Mouse (Mus musculus) MEL (cell line): ENCODE data around the gene Abca17. TPM values are rescaled to one million over a fixed set of nuclear protein-coding genes. Genes with fewer than 3 reads are reported as not detected.

ENCODE experiments used
- DNase-seq: peaks from one replicate; pipeline ENCODE4 v3.0.0; 2011; ENCODE audit warnings: low read depth, low spot score
- H3K27ac ChIP-seq: 2 replicates; pipeline ENCODE4 v1.5.1; 2012; ENCODE audit warnings: low read depth, mild to moderate bottlenecking, control low read depth, low read length, moderate library complexity; ENCODE audit not compliant: control insufficient read depth
- H3K27me3 ChIP-seq, 2 experiments: fragments of 150-350 bp in 1 of 2; sonication (generic) in 1 of 2; 2 replicates each; pipeline ENCODE4 v1.6.1; 2012; ENCODE audit warnings: low read length in 2 of 2, mild to moderate bottlenecking in 2 of 2, improper control_type of control experiment in 1 of 2, moderate library complexity in 1 of 2; ENCODE audit not compliant: insufficient read depth in 2 of 2, control insufficient read depth in 1 of 2
- H3K36me3 ChIP-seq, 2 experiments: 2 replicates each; pipeline ENCODE4 v1.6.1; 2012 to 2014; ENCODE audit warnings: low read length in 2 of 2, improper control_type of control experiment in 1 of 2, inconsistent platforms in 1 of 2, mild to moderate bottlenecking in 1 of 2; ENCODE audit not compliant: insufficient read depth in 2 of 2, control insufficient read depth in 1 of 2
- H3K4me1 ChIP-seq, 2 experiments: fragments of 150-350 bp in 1 of 2; sonication (generic) in 1 of 2; 2 replicates each; pipeline ENCODE4 v1.6.1; 2012; ENCODE audit warnings: low read length in 2 of 2, improper control_type of control experiment in 1 of 2, mild to moderate bottlenecking in 1 of 2; ENCODE audit not compliant: insufficient read depth in 2 of 2, control insufficient read depth in 1 of 2
- H3K4me3 ChIP-seq, 2 experiments: fragments of 150-350 bp in 1 of 2; sonication (generic) in 1 of 2; 2 replicates each; pipeline ENCODE4 v1.5.1; 2012; ENCODE audit warnings: low read depth in 2 of 2, low read length in 2 of 2, mild to moderate bottlenecking in 2 of 2, moderate library complexity in 2 of 2, control low read depth in 1 of 2, improper control_type of control experiment in 1 of 2; ENCODE audit not compliant: control insufficient read depth in 1 of 2, insufficient read depth in 1 of 2
- H3K79me2 ChIP-seq: 2 replicates; pipeline ENCODE4 v1.6.1; 2012; ENCODE audit warnings: mild to moderate bottlenecking, low read length, moderate library complexity; ENCODE audit not compliant: control insufficient read depth, poor library complexity, insufficient read depth
- H3K9ac ChIP-seq: 2 replicates; pipeline ENCODE4 v1.6.1; 2012; ENCODE audit warnings: low read depth, mild to moderate bottlenecking, control low read depth, low read length, moderate library complexity; ENCODE audit not compliant: control insufficient read depth, poor library complexity, severe bottlenecking
- H3K9me3 ChIP-seq: fragments of 150-350 bp; sonication (generic); replicated peaks from 2 replicates; pipeline ENCODE4 v1.6.1; 2012; ENCODE audit warnings: mild to moderate bottlenecking, low read length, improper control_type of control experiment, moderate library complexity; ENCODE audit not compliant: insufficient read depth
- BHLHE40 ChIP-seq: IDR thresholded peaks from 2 replicates; pipeline ENCODE4 v1.6.1; 2012; ENCODE audit warnings: low read depth, mild to moderate bottlenecking, inconsistent platforms, low read length, improper control_type of control experiment, borderline replicate concordance
- CHD1 ChIP-seq: IDR thresholded peaks from 2 replicates; pipeline ENCODE4 v1.6.1; 2012; ENCODE audit warnings: low read depth, mild to moderate bottlenecking, inconsistent platforms, low read length, improper control_type of control experiment
- EP300 ChIP-seq, 2 experiments: IDR thresholded peaks; 2 replicates each; pipeline ENCODE4 v1.6.1; 2011; ENCODE audit warnings: improper control_type of control experiment in 2 of 2, low read length in 2 of 2, low read depth in 1 of 2, mild to moderate bottlenecking in 1 of 2
- HCFC1 ChIP-seq: IDR thresholded peaks from 2 replicates; pipeline ENCODE4 v1.6.1; 2012; ENCODE audit warnings: low read depth, mild to moderate bottlenecking, inconsistent platforms, low read length, improper control_type of control experiment, moderate library complexity
- KAT2A ChIP-seq: conservative IDR thresholded peaks from 2 replicates; pipeline ENCODE4 v1.6.1; 2012; ENCODE audit warnings: low read depth, low read length, improper control_type of control experiment, inconsistent platforms
- MAZ ChIP-seq: IDR thresholded peaks from 2 replicates; pipeline ENCODE4 v1.6.1; 2012; ENCODE audit warnings: low read depth, mild to moderate bottlenecking, inconsistent platforms, low read length, improper control_type of control experiment
- MXI1 ChIP-seq: IDR thresholded peaks from 2 replicates; pipeline ENCODE4 v1.6.1; 2011; ENCODE audit warnings: mild to moderate bottlenecking, low read depth, low read length, improper control_type of control experiment
- MYC ChIP-seq: IDR thresholded peaks from 2 replicates; pipeline ENCODE4 v1.6.1; 2011; ENCODE audit warnings: low read depth, mild to moderate bottlenecking, low read length, improper control_type of control experiment, moderate library complexity
- NELFE ChIP-seq: IDR thresholded peaks from 2 replicates; pipeline ENCODE4 v1.6.1; 2011; ENCODE audit warnings: low read depth, low read length, improper control_type of control experiment
- NRF1 ChIP-seq: IDR thresholded peaks from 2 replicates; pipeline ENCODE4 v1.6.1; 2014; ENCODE audit warnings: low read depth, mild to moderate bottlenecking, inconsistent platforms, low read length, improper control_type of control experiment, moderate library complexity; ENCODE audit not compliant: poor library complexity, insufficient read depth, severe bottlenecking
- RAD21 ChIP-seq: IDR thresholded peaks from 2 replicates; pipeline ENCODE4 v1.6.1; 2011; ENCODE audit warnings: mild to moderate bottlenecking, low read depth, low read length, improper control_type of control experiment
- SIN3A ChIP-seq: IDR thresholded peaks from 2 replicates; pipeline ENCODE4 v1.6.1; 2012; ENCODE audit warnings: low read length, improper control_type of control experiment, inconsistent platforms
- TBP ChIP-seq: IDR thresholded peaks from 2 replicates; pipeline ENCODE4 v1.8.0; 2011; ENCODE audit warnings: low read depth, low read length, improper control_type of control experiment
- UBTF ChIP-seq: IDR thresholded peaks from 2 replicates; pipeline ENCODE4 v1.6.1; 2012; ENCODE audit warnings: low read depth, mild to moderate bottlenecking, inconsistent platforms, low read length, improper control_type of control experiment, moderate library complexity, borderline replicate concordance; ENCODE audit not compliant: insufficient read depth
- USF1 ChIP-seq: IDR thresholded peaks from 2 replicates; pipeline ENCODE4 v1.6.1; 2014; ENCODE audit warnings: low read depth, mild to moderate bottlenecking, inconsistent platforms, low read length, improper control_type of control experiment, moderate library complexity
- ZNF384 ChIP-seq: IDR thresholded peaks from 2 replicates; pipeline ENCODE4 v1.6.1; 2012; ENCODE audit warnings: low read depth, mild to moderate bottlenecking, inconsistent platforms, low read length, improper control_type of control experiment
- polyA plus RNA-seq, 2 experiments: library from polyadenylated mRNA; stranded (reverse) in 1 of 2; unstranded in 1 of 2; fragments of >175 nt in 1 of 2; fragments of >200 nt in 1 of 2; gene quantifications; 2 replicates each; pipeline versions ENCODE4 v1.2.1 to v1.2.4; 2012; ENCODE audit warnings: low replicate concordance in 2 of 2, low read depth in 1 of 2; ENCODE audit not compliant: insufficient read length in 2 of 2, insufficient read depth in 1 of 2, missing spikeins in 1 of 2
- total RNA-seq: library from RNA; depleted of rRNA; stranded (reverse); fragments of 300-350 nt; gene quantifications from 2 replicates; pipeline ENCODE4 v1.2.3, GENCODE M21; 2012

Gene Abca17
- total and polyA plus RNA-seq, 3 experiments, result 0.03 to 0.04 TPM; not detected in 1

- peak; percentile 23; the same call in 1 of the 2 replicates for TF ChIP-seq HCFC1
- TF ChIP-seq SIN3A, result peak; percentile 67; the same call in 1 of the 2 replicates
- TF ChIP-seq CHD1, result peak; percentile 80; the same call in 1 of the 2 replicates
- no peak for TF ChIP-seq NRF1
- TF ChIP-seq EP300 (IDR thresholded peaks at IDR 0.05; ENCODE audit: low read depth in 1 of 2, low read length in 2 of 2), result peak; percentile 84 to 90
- TF ChIP-seq NELFE, result 0 out of 2 replicates have a peak, but pooled peaks have one; percentile 43
- no peak for TF ChIP-seq ZNF384
- TF ChIP-seq, all 39 proteins: peak for 13
These were observed 3.1 kb upstream of the Abca17 start (continued) for GRCm38 (mm10) chr17:24353960-24354359.

DNA sequence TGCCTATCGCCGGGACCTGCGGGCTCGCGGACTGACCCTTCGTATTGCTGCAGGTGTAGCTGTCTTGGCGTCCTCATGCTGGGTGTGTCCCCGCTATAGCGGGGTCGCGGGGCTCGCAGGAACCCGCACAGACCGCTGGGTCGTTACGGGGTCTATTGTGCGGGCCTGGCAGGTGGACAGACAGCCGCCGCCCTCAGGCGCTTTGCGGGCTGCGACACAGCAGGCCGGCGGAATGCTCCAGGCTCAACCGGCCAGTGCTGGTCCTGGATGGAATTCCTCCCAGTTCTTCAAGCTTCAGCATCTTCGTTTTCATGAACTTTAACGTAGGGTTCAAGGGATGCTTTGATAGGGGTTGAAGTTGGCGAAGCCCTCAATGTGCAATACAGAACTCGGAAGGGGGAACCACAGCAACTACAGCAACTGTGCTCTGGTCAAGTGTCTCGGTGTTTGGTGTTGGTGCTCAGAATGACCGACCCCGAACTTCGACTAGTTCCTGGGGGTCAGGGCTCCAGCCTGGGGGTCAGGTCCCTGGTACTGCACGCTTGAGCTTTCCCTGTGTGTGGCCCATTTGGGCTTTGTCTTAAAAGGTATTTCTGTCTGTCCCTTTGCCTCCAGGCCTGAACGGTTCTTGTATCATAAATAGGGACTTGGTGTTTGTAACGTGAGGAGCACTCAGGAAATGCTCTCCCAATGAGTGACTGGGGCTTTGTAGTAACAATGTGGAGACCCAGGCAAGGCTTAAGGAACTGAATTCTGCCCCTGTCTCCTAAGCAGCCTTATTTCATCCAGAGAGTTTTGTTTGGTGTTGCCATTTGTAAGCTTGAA lies 1.7 kb upstream of the Abca17 start:
- peaks cover 9 to 31% of the 10 kb centered on the region in 2 experiments for H3K4me1 ChIP-seq
- TF ChIP-seq BHLHE40, result no peak
- 0 out of 2 replicates have a peak, but pooled peaks have one; percentile 5 for TF ChIP-seq CHD1
- TF ChIP-seq MXI1, result no peak; the same call in 1 of the 2 replicates
- no peak for TF ChIP-seq HCFC1
- 0 out of 2 replicates have a peak, but pooled peaks have one; percentile 26 for TF ChIP-seq MAZ
- TF ChIP-seq SIN3A, result peak; percentile 41; the same call in 1 of the 2 replicates
- no peak for TF ChIP-seq RAD21
- TF ChIP-seq UBTF, result no peak
- TF ChIP-seq USF1, result no peak
- TF ChIP-seq KAT2A, result no peak
- TF ChIP-seq MYC, result peak; percentile 60; the same call in 1 of the 2 replicates
- no peak for TF ChIP-seq TBP
- peaks cover 0 to 23% of the 10 kb centered on the region in 2 experiments; a peak in 2 of 4 replicates for H3K36me3 ChIP-seq
- H3K79me2 ChIP-seq, result peaks cover 43% of the 10 kb centered on the region
- peak overlapping the region; percentile 96 for H3K9ac ChIP-seq
- H3K4me3 ChIP-seq, result peak overlapping the region; percentile 74 to 96
- DNase-seq, result peak; percentile 57
- H3K27me3 ChIP-seq, result no peaks in the 10 kb centered on the region
- H3K9me3 ChIP-seq, result no peaks in the 10 kb centered on the region
- H3K27ac ChIP-seq, result peak overlapping the region; percentile 88
